In the genomic region with DNA sequence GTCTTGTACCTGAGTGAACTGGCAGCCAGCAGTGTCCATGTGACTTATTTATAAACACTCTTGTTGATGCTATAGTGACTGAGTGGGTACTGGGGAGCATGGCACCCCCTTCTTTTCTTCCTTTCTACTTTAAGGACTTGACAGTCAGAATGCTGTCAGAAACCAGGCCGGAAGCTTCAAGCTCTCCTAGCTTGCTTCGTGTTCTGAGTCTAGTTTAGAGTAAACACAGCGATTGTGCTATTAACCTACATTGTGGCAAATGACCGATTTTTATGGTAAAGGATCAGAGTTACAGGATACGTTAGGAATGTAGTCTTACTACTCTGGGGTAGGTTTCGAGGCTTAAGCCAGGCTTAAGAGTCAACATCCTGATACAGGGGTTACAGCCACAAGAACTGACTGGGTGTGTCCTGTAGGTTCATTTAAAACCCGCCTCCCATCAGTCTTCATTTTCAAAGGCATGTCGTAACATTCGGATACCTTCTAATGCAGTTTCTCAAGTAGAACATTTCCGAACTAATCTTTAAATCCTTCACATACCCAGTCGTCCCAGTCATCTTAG, we compare ENCODE assay signal across 24 mouse cellular contexts. TPM values are rescaled to one million over a fixed set of nuclear protein-coding genes. Genes with fewer than 3 reads are reported as not detected.
DNase-seq lines count a peak whose midpoint lies in the region; ATAC-seq and TF ChIP-seq lines count a peak whose summit lies in the region.
"Had no signal": no experiment of that assay in that cellular context is flagged by ENCODE, and none has a peak within 500 bp of the region (broad histone marks: within the 10 kb centered on the region; RNA-seq: fewer than 3 reads in every experiment).

No protein-coding gene starts in this region.

- no peak overlapping the region for H3K4me2 ChIP-seq in lung, postnatal 0 days (replicated peaks; ENCODE audit: low read depth, low read length)
- peak overlapping the region; percentile 18 for H3K4me2 ChIP-seq in myocyte (ENCODE audit: low read depth)
- H3K4me2 ChIP-seq in forebrain, embryonic 15.5 days (replicated peaks): no peak overlapping the region
- H3K4me2 ChIP-seq in forebrain, embryonic 12.5 days: no peak overlapping the region
- H3K4me2 ChIP-seq: liver, embryonic 13.5 days; midbrain, embryonic 15.5 days had no signal

- DNase-seq in heart, adult 11 months: peak; percentile 57
- no peak for DNase-seq in heart, adult 9 months (ENCODE audit: low spot score in 2 of 2)
- DNase-seq in lung, postnatal 0 days (ENCODE audit: low spot score): peak; percentile 77
- no peak for DNase-seq in lung, postnatal 4 days
- no peak for DNase-seq in ovary, postnatal 14 days (ENCODE audit: low spot score)
- DNase-seq: adrenal gland, postnatal 10 days; cerebellum, adult 8-10 months; cerebellum, postnatal 36 days; embryo, embryonic 11 days; gastrocnemius, adult 2 months; heart, postnatal 14 days; kidney, postnatal 14 days; liver, embryonic 13.5 days; right cerebral cortex, postnatal 4 days; thymus, postnatal 14 days had no signal

- 0 out of 2 replicates have a peak, but pooled peaks cover 3% of the 10 kb centered on the region for H3K36me3 ChIP-seq in lung, postnatal 0 days (ENCODE audit: insufficient read depth, low read length)
- H3K36me3 ChIP-seq in myocyte (ENCODE audit: control insufficient read depth, insufficient read depth): peaks cover 9% of the 10 kb centered on the region
- no peaks in the 10 kb centered on the region for H3K36me3 ChIP-seq in forebrain, embryonic 15.5 days
- H3K36me3 ChIP-seq in forebrain, embryonic 12.5 days (replicated peaks): no peaks in the 10 kb centered on the region
- H3K36me3 ChIP-seq: hindbrain, embryonic 10.5 days; midbrain, embryonic 10.5 days; midbrain, embryonic 15.5 days had no signal

- 54% methylated on average over 11 of the region's 11 CpGs for WGBS in lung, postnatal 0 days
- WGBS in forebrain, embryonic 15.5 days: 91% methylated on average over 11 of the region's 11 CpGs
- 89% methylated on average over 11 of the region's 11 CpGs for WGBS in forebrain, embryonic 12.5 days

- H3K4me1 ChIP-seq in lung, postnatal 0 days (ENCODE audit: insufficient read depth, low read depth, low read length): peaks cover 5% of the 10 kb centered on the region; the same call in 1 of the 2 replicates
- no peaks in the 10 kb centered on the region for H3K4me1 ChIP-seq in forebrain, embryonic 15.5 days
- H3K4me1 ChIP-seq in forebrain, embryonic 12.5 days: no peaks in the 10 kb centered on the region
- H3K4me1 ChIP-seq: hindbrain, embryonic 10.5 days; midbrain, embryonic 10.5 days; midbrain, embryonic 15.5 days had no signal

- peaks cover 46% of the 10 kb centered on the region for H3K79me2 ChIP-seq in myocyte (ENCODE audit: control insufficient read depth, insufficient read depth)

- H3K9ac ChIP-seq in lung, postnatal 0 days (replicated peaks; ENCODE audit: low read depth): no peak overlapping the region; the same call in 1 of the 2 replicates
- no peak overlapping the region for H3K9ac ChIP-seq in forebrain, embryonic 15.5 days (replicated peaks)
- no peak overlapping the region for H3K9ac ChIP-seq in forebrain, embryonic 12.5 days
- H3K9ac ChIP-seq: liver, embryonic 13.5 days; midbrain, embryonic 15.5 days had no signal

- no peak for TF ChIP-seq CTCF in lung, postnatal 0 days (IDR thresholded peaks at IDR 0.05)

- peak; percentile 56 for TF ChIP-seq EP300 in lung, postnatal 0 days (IDR thresholded peaks at IDR 0.05)

- no peak overlapping the region for H3ac ChIP-seq in myocyte (ENCODE audit: control insufficient read depth, insufficient read length)

- no peaks in the 10 kb centered on the region for H3K9me3 ChIP-seq in lung, postnatal 0 days (ENCODE audit: low read length)
- no peaks in the 10 kb centered on the region for H3K9me3 ChIP-seq in forebrain, embryonic 15.5 days
- no peaks in the 10 kb centered on the region for H3K9me3 ChIP-seq in forebrain, embryonic 12.5 days
- H3K9me3 ChIP-seq: hindbrain, embryonic 10.5 days; liver, embryonic 13.5 days; midbrain, embryonic 10.5 days; midbrain, embryonic 15.5 days had no signal

- TF ChIP-seq POLR2A in myocyte (IDR thresholded peaks at IDR 0.05; ENCODE audit: insufficient read length, low read depth): no peak

- no peak overlapping the region for H3K4me3 ChIP-seq in lung, postnatal 0 days (ENCODE audit: low read depth, low read length)
- H3K4me3 ChIP-seq in myocyte: no peak overlapping the region
- H3K4me3 ChIP-seq in forebrain, embryonic 15.5 days: no peak overlapping the region
- no peak overlapping the region for H3K4me3 ChIP-seq in forebrain, embryonic 12.5 days (replicated peaks)
- H3K4me3 ChIP-seq: gastrocnemius, adult 2 months; hindbrain, embryonic 10.5 days; liver, embryonic 13.5 days; midbrain, embryonic 10.5 days; midbrain, embryonic 15.5 days had no signal

- ATAC-seq in lung, postnatal 0 days: peak; percentile 72
- ATAC-seq in forebrain, embryonic 15.5 days (replicated peaks): no peak
- no peak for ATAC-seq in forebrain, embryonic 12.5 days (ENCODE audit: low FRiP score)
- ATAC-seq: forebrain, embryonic 14.5 days; hindbrain, embryonic 16.5 days; midbrain, embryonic 15.5 days; Patski had no signal

- no peaks in the 10 kb centered on the region for H3K27me3 ChIP-seq in lung, postnatal 0 days (replicated peaks; ENCODE audit: insufficient read depth, low read length)
- no peaks in the 10 kb centered on the region for H3K27me3 ChIP-seq in myocyte (ENCODE audit: control insufficient read depth, insufficient read depth, insufficient read length)
- H3K27me3 ChIP-seq in forebrain, embryonic 15.5 days: no peaks in the 10 kb centered on the region
- H3K27me3 ChIP-seq in forebrain, embryonic 12.5 days: no peaks in the 10 kb centered on the region
- H3K27me3 ChIP-seq: liver, embryonic 13.5 days; midbrain, embryonic 15.5 days; Patski had no signal

- no peak overlapping the region for H3K27ac ChIP-seq in lung, postnatal 0 days (ENCODE audit: low read length)
- no peak overlapping the region for H3K27ac ChIP-seq in forebrain, embryonic 15.5 days (replicated peaks)
- H3K27ac ChIP-seq in forebrain, embryonic 12.5 days: no peak overlapping the region
- H3K27ac ChIP-seq: gastrocnemius, adult 2 months; hindbrain, embryonic 10.5 days; liver, embryonic 13.5 days; midbrain, embryonic 10.5 days; midbrain, embryonic 15.5 days had no signal

TF ChIP-seq in myocyte, 11 proteins besides CTCF, POLR2A, EP300 and RAD21:
- no peak for TF ChIP-seq CEBPB (IDR thresholded peaks at IDR 0.05; ENCODE audit: insufficient read depth, poor library complexity, severe bottlenecking)
- TF ChIP-seq USF1 (IDR thresholded peaks at IDR 0.05; ENCODE audit: low read depth): no peak
- TF ChIP-seq TCF12 (IDR thresholded peaks at IDR 0.05; ENCODE audit: insufficient read depth, poor library complexity, severe bottlenecking): no peak
- no peak for TF ChIP-seq SRF (IDR thresholded peaks at IDR 0.05; ENCODE audit: control insufficient read depth, insufficient read length, low read depth)
- TF ChIP-seq E2F4 (IDR thresholded peaks at IDR 0.05; ENCODE audit: insufficient read depth): no peak
- TF ChIP-seq MYOG (IDR thresholded peaks at IDR 0.05; ENCODE audit: control insufficient read depth in 1 of 3, insufficient read depth in 1 of 3, insufficient read length in 2 of 3, low read depth in 2 of 3): no peak
- no peak for TF ChIP-seq MYOD1 (IDR thresholded peaks at IDR 0.05; ENCODE audit: control insufficient read depth in 1 of 3, insufficient read length in 2 of 3, low read depth in 2 of 3)
- TF ChIP-seq REST (IDR thresholded peaks at IDR 0.05; ENCODE audit: insufficient read depth, insufficient read length): no peak
- no peak for TF ChIP-seq TCF3 (IDR thresholded peaks at IDR 0.05; ENCODE audit: insufficient read length, low read depth)
- TF ChIP-seq POLR2AphosphoS2 (IDR thresholded peaks at IDR 0.05; ENCODE audit: insufficient read length, low read depth): no peak
- no peak for TF ChIP-seq MAX (IDR thresholded peaks at IDR 0.05; ENCODE audit: low read depth)
TF ChIP-seq in myocyte: peak in this region for 0.

RNA-seq across cellular contexts. Expression of gene Il1rl2, which starts 45.1 kb away (rescaled TPM):
- 6.3 and 8.2 TPM in 2 replicates for polyA plus RNA-seq in lung, postnatal 0 days (2015; fragmentation: Nextera tagmentation; extraction: Ambion mirVana)
- polyA plus RNA-seq in myocyte (2012; fragmentation: generic; extraction: Trizol): not detected
- polyA plus RNA-seq in forebrain, embryonic 15.5 days (2015; fragmentation: Nextera tagmentation; extraction: Ambion mirVana): 0.80 and 1.1 TPM in 2 replicates
- polyA plus RNA-seq in forebrain, embryonic 12.5 days (2016; fragmentation: Nextera tagmentation; extraction: Ambion mirVana): 1.4 and 1.6 TPM in 2 replicates
- polyA plus RNA-seq: Patski had no signal

RNA-seq across cellular contexts. Expression of gene Il1r1, which starts 54.4 kb away (rescaled TPM):
- polyA plus RNA-seq in lung, postnatal 0 days (2015; fragmentation: Nextera tagmentation; extraction: Ambion mirVana): 13.5 and 14.1 TPM in 2 replicates
- polyA plus RNA-seq in myocyte (2012; fragmentation: generic; extraction: Trizol): 7.6 TPM
- 0.56 and 1.1 TPM in 2 replicates for polyA plus RNA-seq in forebrain, embryonic 15.5 days (2015; fragmentation: Nextera tagmentation; extraction: Ambion mirVana)
- 0.77 and 1.1 TPM in 2 replicates for polyA plus RNA-seq in forebrain, embryonic 12.5 days (2016; fragmentation: Nextera tagmentation; extraction: Ambion mirVana)

Comparison
In these comparisons a context has a peak if more than half of its experiments do, and no peak if none do; other contexts are left out.
1. DNase-seq: peak in heart, adult 11 months (single experiment) and lung, postnatal 0 days (single experiment); none in heart, adult 9 months (0 of 2), lung, postnatal 4 days (0 of 2) and ovary, postnatal 14 days (single experiment).